Mouse (Mus musculus) liver, adult 2 months (tissue): Measurements from ENCODE around the gene Calhm3. TPM values are rescaled to one million over a fixed set of nuclear protein-coding genes. Genes with fewer than 3 reads are reported as not detected.

ENCODE experiments used
- DNase-seq: peaks from one replicate; pipeline ENCODE4 v3.0.0-alpha.2; 2011; ENCODE audit warnings: low read depth, low spot score; ENCODE audit errors: extremely low read depth
- H3K27ac ChIP-seq: fragments of 200-500 bp; replicated peaks from 2 replicates; pipeline ENCODE4 v1.5.1; 2012; ENCODE audit warnings: low read depth, mild to moderate bottlenecking, control low read depth, inconsistent platforms, low read length; ENCODE audit not compliant: insufficient read depth
- H3K27me3 ChIP-seq: fragments of 200-500 bp; 2 replicates; pipeline ENCODE4 v1.6.1; 2012; ENCODE audit warnings: mild to moderate bottlenecking, moderate library complexity, low read length, inconsistent platforms; ENCODE audit not compliant: control insufficient read depth, insufficient read depth
- H3K36me3 ChIP-seq: fragments of 200-500 bp; 2 replicates; pipeline ENCODE4 v1.6.1; 2012; ENCODE audit warnings: low read length, inconsistent platforms; ENCODE audit not compliant: control insufficient read depth, insufficient read depth
- H3K4me1 ChIP-seq: fragments of 200-500 bp; 2 replicates; pipeline ENCODE4 v1.6.1; 2011; ENCODE audit warnings: low read length; ENCODE audit not compliant: control insufficient read depth, insufficient read depth
- H3K4me3 ChIP-seq: fragments of 200-500 bp; 2 replicates; pipeline ENCODE4 v1.5.1; 2011; ENCODE audit warnings: low read depth, mild to moderate bottlenecking, control low read depth, low read length, moderate library complexity; ENCODE audit not compliant: insufficient read depth
- H3K79me2 ChIP-seq: fragments of 200-500 bp; 2 replicates; pipeline ENCODE4 v1.6.1; 2012; ENCODE audit warnings: inconsistent platforms, mild to moderate bottlenecking, low read length, moderate library complexity; ENCODE audit not compliant: control insufficient read depth, insufficient read depth
- H3K9ac ChIP-seq: fragments of 200-500 bp; 2 replicates; pipeline ENCODE4 v1.6.1; 2012; ENCODE audit warnings: low read depth, mild to moderate bottlenecking, control low read depth, inconsistent platforms, low read length
- CTCF ChIP-seq: fragments of 200-500 bp; IDR thresholded peaks from 2 replicates; pipeline ENCODE4 v1.5.1; 2011; ENCODE audit warnings: low read depth, low read length, control low read depth
- POLR2A ChIP-seq: fragments of 200-500 bp; IDR thresholded peaks from 2 replicates; pipeline ENCODE4 v1.6.1; 2011; ENCODE audit warnings: low read length, control low read depth; ENCODE audit not compliant: insufficient read depth; ENCODE audit errors: extremely low read depth
- WGBS: fragments of 180-500 bp; shearing (Covaris S2); methylation state at CpG from one replicate; pipeline ENCODE4 v1.1.7; 2018; 5-methylcytosine and 5-hydroxymethylcytosine counted together
- polyA plus RNA-seq: library from polyadenylated mRNA; depleted of rRNA; stranded (reverse); fragments of >200 nt; gene quantifications from 2 replicates; pipeline ENCODE4 v1.2.3, GENCODE M21; 2012
- total RNA-seq: library from RNA; depleted of rRNA; stranded (reverse); fragments of >200 nt; gene quantifications from 2 replicates; pipeline ENCODE4 v1.2.3, GENCODE M21; 2014

Calhm3 gene
- total and polyA plus RNA-seq, 2 experiments: not detected

- Histone ChIP-seq H3K79me2 (no peaks in the 10 kb centered on the region), H3K4me3 (no peak overlapping the region), H3K9ac (no peak overlapping the region), H3K4me1 (no peaks in the 10 kb centered on the region), H3K36me3 (peaks cover 36% of the 10 kb centered on the region), H3K27me3 (no peaks in the 10 kb centered on the region), H3K27ac (no peak overlapping the region)
- TF ChIP-seq POLR2A (no peak), CTCF (no peak)
- DNase-seq: no peak
- 93% methylated on average over 15 of the region's 15 CpGs for WGBS
Observed at GRCm38 (mm10) chr19:47130551-47131125, 26.9 kb downstream of the Calhm3 start.

- Histone ChIP-seq H3K9ac (no peak overlapping the region), H3K36me3 (peaks cover 45% of the 10 kb centered on the region), H3K79me2 (no peaks in the 10 kb centered on the region), H3K4me1 (no peaks in the 10 kb centered on the region), H3K27me3 (no peaks in the 10 kb centered on the region), H3K27ac (no peak overlapping the region), H3K4me3 (no peak overlapping the region)
- TF ChIP-seq POLR2A (no peak), CTCF (no peak)
- 95% methylated on average over 11 of the region's 11 CpGs for WGBS
- no peak for DNase-seq
Observed at GRCm38 (mm10) chr19:47128835-47129234, 28.7 kb downstream of the Calhm3 start.

GRCm38 (mm10) chr19:47128164-47128563 is 29.4 kb downstream of the Calhm3 start:
- TF ChIP-seq POLR2A (no peak), CTCF (no peak)
- no peak overlapping the region for H3K4me3 ChIP-seq
- WGBS: 95% methylated on average over 10 of the region's 10 CpGs
- H3K9ac ChIP-seq: no peak overlapping the region
- H3K27me3 ChIP-seq: no peaks in the 10 kb centered on the region
- no peaks in the 10 kb centered on the region for H3K4me1 ChIP-seq
- H3K79me2 ChIP-seq: no peaks in the 10 kb centered on the region
- H3K36me3 ChIP-seq: peaks cover 46% of the 10 kb centered on the region
- DNase-seq: no peak
- H3K27ac ChIP-seq: no peak overlapping the region

GRCm38 (mm10) chr19:47122802-47123201 is 34.8 kb downstream of the Calhm3 start:
- no peak overlapping the region for H3K27ac ChIP-seq
- TF ChIP-seq CTCF: peak; percentile 72
- TF ChIP-seq POLR2A: no peak
- WGBS: 26% methylated on average over 2 of the region's 2 CpGs
- no peak overlapping the region for H3K4me3 ChIP-seq
- H3K79me2 ChIP-seq: no peaks in the 10 kb centered on the region
- H3K27me3 ChIP-seq: no peaks in the 10 kb centered on the region
- H3K9ac ChIP-seq: no peak overlapping the region
- H3K36me3 ChIP-seq: peaks cover 39% of the 10 kb centered on the region
- DNase-seq: no peak
- no peaks in the 10 kb centered on the region for H3K4me1 ChIP-seq

- no peaks in the 10 kb centered on the region for H3K27me3 ChIP-seq
- peak; percentile 37 for DNase-seq
- peaks cover 41% of the 10 kb centered on the region for H3K36me3 ChIP-seq
- no peak overlapping the region for H3K4me3 ChIP-seq
- 57% methylated on average over 4 of the region's 4 CpGs for WGBS
- TF ChIP-seq POLR2A (no peak), CTCF (peak; percentile 49)
- H3K9ac ChIP-seq: no peak overlapping the region
- H3K4me1 ChIP-seq: no peaks in the 10 kb centered on the region
- no peaks in the 10 kb centered on the region for H3K79me2 ChIP-seq
- H3K27ac ChIP-seq: no peak overlapping the region
Observed at GRCm38 (mm10) chr19:47121054-47121453, 36.5 kb downstream of the Calhm3 start.

- TF ChIP-seq POLR2A (no peak), CTCF (no peak)
- Histone ChIP-seq H3K79me2 (no peaks in the 10 kb centered on the region), H3K36me3 (peaks cover 45% of the 10 kb centered on the region), H3K4me3 (no peak overlapping the region), H3K27ac (no peak overlapping the region), H3K4me1 (no peaks in the 10 kb centered on the region), H3K9ac (no peak overlapping the region), H3K27me3 (no peaks in the 10 kb centered on the region)
- 83% methylated on average over 2 of the region's 2 CpGs for WGBS
- no peak for DNase-seq
Observed at GRCm38 (mm10) chr19:47118634-47119033, 38.9 kb downstream of the Calhm3 start.
